Mouse (Mus musculus) heart, embryonic 14.5 days (tissue): ENCODE results near the gene Slc13a3. TPM values are rescaled to one million over a fixed set of nuclear protein-coding genes. Genes with fewer than 3 reads are reported as not detected.

Experiments
- ATAC-seq: fragments of 200-750 bp; cut with Nextera tagmentation; 2 replicates; pipeline ENCODE4 v1.8.0; 2017; ENCODE audit warnings: low read depth, moderate TSS enrichment; ENCODE audit not compliant: insufficient number of reproducible peaks, insufficient read depth, low FRiP score
- H3K27ac ChIP-seq, 2 experiments: fragments of 200-500 bp in 1 of 2; fragments of 300-500 bp in 1 of 2; sonication (generic) in 1 of 2; replicated peaks in 1 of 2; 2 replicates each; pipeline ENCODE4 v1.5.1; 2012 to 2014; ENCODE audit warnings: low read depth in 2 of 2, low read length in 2 of 2, control low read depth in 1 of 2, mild to moderate bottlenecking in 1 of 2, mixed read lengths in 1 of 2; ENCODE audit not compliant: control insufficient read depth in 1 of 2, insufficient read depth in 1 of 2
- H3K27me3 ChIP-seq: fragments of 300-500 bp; sonication (generic); 2 replicates; pipeline ENCODE4 v1.6.1; 2014; ENCODE audit warnings: mild to moderate bottlenecking, low read length, control low read depth; ENCODE audit not compliant: control insufficient read depth, insufficient read depth
- H3K36me3 ChIP-seq: fragments of 300-500 bp; sonication (generic); 2 replicates; pipeline ENCODE4 v1.6.1; 2014; ENCODE audit warnings: mild to moderate bottlenecking, control low read depth, low read length, mixed read lengths; ENCODE audit not compliant: control insufficient read depth, insufficient read depth
- H3K4me1 ChIP-seq, 2 experiments: fragments of 200-500 bp in 1 of 2; fragments of 300-500 bp in 1 of 2; sonication (generic) in 1 of 2; 2 replicates each; pipeline ENCODE4 v1.6.1; 2012 to 2014; ENCODE audit warnings: low read length in 2 of 2, control low read depth in 1 of 2, mixed read lengths in 1 of 2; ENCODE audit not compliant: control insufficient read depth in 2 of 2, insufficient read depth in 2 of 2
- H3K4me2 ChIP-seq: fragments of 300-500 bp; sonication (generic); 2 replicates; pipeline ENCODE4 v1.6.1; 2014; ENCODE audit warnings: mild to moderate bottlenecking, low read length
- H3K4me3 ChIP-seq, 2 experiments: fragments of 200-500 bp in 1 of 2; fragments of 300-500 bp in 1 of 2; sonication (generic) in 1 of 2; 2 replicates each; pipeline ENCODE4 v1.5.1; 2012 to 2014; ENCODE audit warnings: low read length in 2 of 2, mild to moderate bottlenecking in 2 of 2, control low read depth in 1 of 2, low read depth in 1 of 2, moderate library complexity in 1 of 2; ENCODE audit not compliant: control insufficient read depth in 1 of 2, insufficient read depth in 1 of 2
- H3K9ac ChIP-seq: fragments of 300-500 bp; sonication (generic); 2 replicates; pipeline ENCODE4 v1.6.1; 2014; ENCODE audit warnings: mild to moderate bottlenecking, low read length
- H3K9me3 ChIP-seq: fragments of 300-500 bp; sonication (generic); 2 replicates; pipeline ENCODE4 v1.6.1; 2016; ENCODE audit warnings: low read length, control low read depth; ENCODE audit not compliant: control insufficient read depth
- WGBS: fragments of 180-500 bp; shearing (Covaris S2); extraction: QIAGEN DNeasy Blood & Tissue Kit; methylation state at CpG from one replicate; pipeline ENCODE4 v1.1.7; 2014; 5-methylcytosine and 5-hydroxymethylcytosine counted together
- polyA plus RNA-seq: library from polyadenylated mRNA; unstranded; fragments of >200 nt; fragmentation: Nextera tagmentation; extraction: Ambion mirVana; gene quantifications from 2 replicates; pipeline ENCODE4 v1.2.1, GENCODE M21; 2014

Gene Slc13a3
- polyA plus RNA-seq, 1 experiment from 2014 or later, result 0.26 TPM

- Histone ChIP-seq H3K4me3 (no peak overlapping the region), H3K4me2 (no peak overlapping the region), H3K36me3 (no peaks in the 10 kb centered on the region), H3K27ac (no peak overlapping the region), H3K4me1 (peaks cover 10 to 17% of the 10 kb centered on the region in 2 experiments), H3K9me3 (no peaks in the 10 kb centered on the region), H3K27me3 (no peaks in the 10 kb centered on the region), H3K9ac (no peak overlapping the region)
- WGBS, result 67% methylated on average over 2 of the region's 2 CpGs
- ATAC-seq, result no peak
Measured at GRCm38 (mm10) chr2:165420195-165420594, 52.8 kb downstream of the Slc13a3 start.

- H3K4me3 ChIP-seq, result no peak overlapping the region
- no peaks in the 10 kb centered on the region for H3K27me3 ChIP-seq
- no peaks in the 10 kb centered on the region for H3K36me3 ChIP-seq
- peaks cover 10 to 17% of the 10 kb centered on the region in 2 experiments for H3K4me1 ChIP-seq
- no peaks in the 10 kb centered on the region for H3K9me3 ChIP-seq
- no peak for ATAC-seq
- no peak overlapping the region for H3K4me2 ChIP-seq
- H3K27ac ChIP-seq, result no peak overlapping the region
- H3K9ac ChIP-seq, result no peak overlapping the region
- WGBS, result 68% methylated on average over 4 of the region's 4 CpGs
Measured at GRCm38 (mm10) chr2:165419670-165420111, 53.3 kb downstream of the Slc13a3 start.

GRCm38 (mm10) chr2:165418577-165418976 is 54.5 kb downstream of the Slc13a3 start:
- H3K9me3 ChIP-seq, result no peaks in the 10 kb centered on the region
- no peak overlapping the region for H3K27ac ChIP-seq
- WGBS, result 76% methylated on average over 2 of the region's 2 CpGs
- no peak overlapping the region for H3K4me3 ChIP-seq
- peaks cover 10 to 17% of the 10 kb centered on the region in 2 experiments for H3K4me1 ChIP-seq
- no peak overlapping the region for H3K4me2 ChIP-seq
- H3K36me3 ChIP-seq, result no peaks in the 10 kb centered on the region
- H3K9ac ChIP-seq, result no peak overlapping the region
- H3K27me3 ChIP-seq, result no peaks in the 10 kb centered on the region
- ATAC-seq, result no peak

GRCm38 (mm10) chr2:165417291-165417690 is 55.7 kb downstream of the Slc13a3 start:
- Histone ChIP-seq H3K36me3 (no peaks in the 10 kb centered on the region), H3K27me3 (no peaks in the 10 kb centered on the region), H3K4me3 (no peak overlapping the region), H3K9ac (no peak overlapping the region), H3K9me3 (no peaks in the 10 kb centered on the region), H3K4me1 (peaks cover 10 to 17% of the 10 kb centered on the region in 2 experiments), H3K4me2 (no peak overlapping the region), H3K27ac (no peak overlapping the region)
- 0 out of 2 replicates have a peak, but pooled peaks have one; percentile 36 for ATAC-seq
- WGBS, result 52% methylated on average over 7 of the region's 7 CpGs

- no peaks in the 10 kb centered on the region for H3K9me3 ChIP-seq
- no peak overlapping the region for H3K4me3 ChIP-seq
- WGBS, result 71% methylated on average over 6 of the region's 6 CpGs
- no peak for ATAC-seq
- H3K27me3 ChIP-seq, result no peaks in the 10 kb centered on the region
- H3K4me1 ChIP-seq, result peaks cover 10 to 17% of the 10 kb centered on the region in 2 experiments
- no peak overlapping the region for H3K27ac ChIP-seq
- no peaks in the 10 kb centered on the region for H3K36me3 ChIP-seq
- H3K4me2 ChIP-seq, result no peak overlapping the region
- H3K9ac ChIP-seq, result no peak overlapping the region
Measured at GRCm38 (mm10) chr2:165415795-165416194, 57.2 kb downstream of the Slc13a3 start.

- H3K4me3 ChIP-seq, result no peak overlapping the region
Measured at GRCm38 (mm10) chr2:165415141-165415721, 57.8 kb downstream of the Slc13a3 start.

GRCm38 (mm10) chr2:165414321-165414720 is 58.7 kb downstream of the Slc13a3 start:
- Histone ChIP-seq H3K27me3 (no peaks in the 10 kb centered on the region), H3K27ac (no peak overlapping the region), H3K9ac (no peak overlapping the region), H3K4me1 (peaks cover 0 to 9% of the 10 kb centered on the region in 2 experiments; a peak in 2 of 4 replicates), H3K36me3 (no peaks in the 10 kb centered on the region), H3K4me2 (no peak overlapping the region), H3K4me3 (no peak overlapping the region), H3K9me3 (no peaks in the 10 kb centered on the region)
- ATAC-seq, result no peak
- WGBS, result 55% methylated on average over 5 of the region's 5 CpGs

More at GRCm38 (mm10) chr2:165415141-165415721, 57.8 kb downstream of the Slc13a3 start:
- H3K36me3 ChIP-seq, result no peaks in the 10 kb centered on the region
- no peaks in the 10 kb centered on the region for H3K9me3 ChIP-seq
- no peak overlapping the region for H3K27ac ChIP-seq
- H3K4me1 ChIP-seq, result peaks cover 6 to 15% of the 10 kb centered on the region in 2 experiments
- no peak overlapping the region for H3K9ac ChIP-seq
- no peak overlapping the region for H3K4me2 ChIP-seq
- WGBS, result 47% methylated on average over 11 of the region's 11 CpGs
- ATAC-seq, result no peak
- H3K27me3 ChIP-seq, result no peaks in the 10 kb centered on the region

GRCm38 (mm10) chr2:165413884-165414283 is 59.1 kb downstream of the Slc13a3 start:
- no peak for ATAC-seq
- Histone ChIP-seq H3K27me3 (no peaks in the 10 kb centered on the region), H3K4me1 (peaks cover 0 to 9% of the 10 kb centered on the region in 2 experiments; a peak in 2 of 4 replicates), H3K9me3 (no peaks in the 10 kb centered on the region), H3K4me2 (no peak overlapping the region), H3K4me3 (no peak overlapping the region), H3K27ac (no peak overlapping the region), H3K9ac (no peak overlapping the region), H3K36me3 (no peaks in the 10 kb centered on the region)
- WGBS, result 56% methylated on average over 3 of the region's 3 CpGs
